Mouse (Mus musculus): ENCODE measurements at regions not wholly inside any gene's neighbourhood (a gene's known extent, or its start where the extent isn't known, plus 50 kb on each side); places are given as distances from the start of the nearest gene placed in this dataset.

DNA sequence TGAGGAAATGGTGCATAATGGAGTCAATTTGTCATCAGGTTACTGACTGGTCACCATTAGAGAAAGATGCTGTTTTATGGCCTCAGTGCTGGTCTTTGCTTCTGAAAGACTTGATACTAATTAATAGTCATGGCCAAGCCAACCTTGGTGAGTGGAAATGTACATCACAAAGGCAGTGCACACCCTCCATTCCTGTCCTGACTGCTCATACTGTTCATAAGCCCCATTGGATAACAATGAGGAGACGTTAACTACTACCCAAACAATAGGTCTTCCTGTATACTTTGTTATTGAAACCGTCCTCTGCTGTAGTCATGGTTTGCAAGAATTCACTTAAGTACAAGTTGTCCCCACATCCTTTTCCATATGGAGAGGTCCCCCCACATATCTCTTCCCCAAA is 605.8 kb upstream of the Slc35b3 start:
- 88% methylated on average over 2 of the region's 2 CpGs for WGBS
- no peak overlapping the region for H3K9ac ChIP-seq
- no peaks in the 10 kb centered on the region for H3K4me1 ChIP-seq
- H3K9me3 ChIP-seq (replicated peaks), result no peaks in the 10 kb centered on the region
- ATAC-seq (replicated peaks; ENCODE audit: low FRiP score), result no peak
- no peaks in the 10 kb centered on the region for H3K36me3 ChIP-seq
- no peaks in the 10 kb centered on the region for H3K27me3 ChIP-seq
- H3K27ac ChIP-seq, result no peak overlapping the region
- no peak overlapping the region for H3K4me3 ChIP-seq (replicated peaks)
- H3K4me2 ChIP-seq, result no peak overlapping the region

- Histone ChIP-seq H3K4me2 (no peak overlapping the region), H3K36me3 (no peaks in the 10 kb centered on the region), H3K9ac (no peak overlapping the region), H3K4me1 (peaks cover 5% of the 10 kb centered on the region; the same call in 1 of the 2 replicates), H3K4me3 (replicated peaks) (no peak overlapping the region), H3K27ac (no peak overlapping the region), H3K27me3 (no peaks in the 10 kb centered on the region), H3K9me3 (replicated peaks) (no peaks in the 10 kb centered on the region)
- whole genome bisulfite sequencing, result 38% methylated on average over 14 of the region's 14 CpGs
- ATAC-seq (replicated peaks; ENCODE audit: low FRiP score), result no peak
These were observed 577.2 kb upstream of the Slc35b3 start for GRCm38 (mm10) chr13:39537724-39538440.

GRCm38 (mm10) chr13:39526469-39526868 is 565.8 kb upstream of the Slc35b3 start:
- H3K27me3 ChIP-seq, result no peaks in the 10 kb centered on the region
- H3K4me2 ChIP-seq, result no peak overlapping the region
- no peak for ATAC-seq (replicated peaks; ENCODE audit: low FRiP score)
- no peak overlapping the region for H3K27ac ChIP-seq
- H3K4me3 ChIP-seq (replicated peaks), result no peak overlapping the region
- no peak overlapping the region for H3K9ac ChIP-seq
- H3K36me3 ChIP-seq, result no peaks in the 10 kb centered on the region
- no peaks in the 10 kb centered on the region for H3K4me1 ChIP-seq
- WGBS, result 92% methylated on average over 1 of the region's 1 CpGs
- no peaks in the 10 kb centered on the region for H3K9me3 ChIP-seq (replicated peaks)

DNA sequence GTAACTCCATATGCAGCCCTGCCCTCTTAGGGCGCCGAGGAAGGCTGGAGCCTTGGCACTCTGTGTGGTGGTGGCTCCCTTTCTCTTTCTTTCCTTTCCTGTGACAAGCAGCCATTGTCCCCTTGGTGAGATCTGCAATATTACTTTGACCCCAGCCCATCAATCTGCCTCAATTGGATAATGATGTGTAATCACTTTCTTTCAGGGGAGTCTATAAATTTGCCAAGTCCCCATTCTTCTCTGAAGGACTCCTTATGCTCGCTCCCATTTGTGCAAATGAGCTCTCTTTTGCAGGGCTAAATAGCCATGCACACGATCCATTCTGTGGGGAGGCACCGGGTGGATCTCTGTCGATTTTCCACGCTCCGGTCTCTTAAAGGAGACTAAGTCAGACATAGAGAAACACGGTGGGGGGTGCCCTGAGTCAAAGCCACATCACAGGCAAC is 563.2 kb upstream of the Slc35b3 start:
- Histone ChIP-seq H3K9ac (no peak overlapping the region), H3K4me1 (no peaks in the 10 kb centered on the region), H3K4me2 (peak overlapping the region; percentile 24; the same call in 1 of the 2 replicates), H3K36me3 (no peaks in the 10 kb centered on the region), H3K27ac (no peak overlapping the region), H3K9me3 (replicated peaks) (no peaks in the 10 kb centered on the region), H3K4me3 (replicated peaks) (no peak overlapping the region), H3K27me3 (no peaks in the 10 kb centered on the region)
- WGBS, result 21% methylated on average over 9 of the region's 9 CpGs
- no peak for ATAC-seq (replicated peaks; ENCODE audit: low FRiP score)

DNA sequence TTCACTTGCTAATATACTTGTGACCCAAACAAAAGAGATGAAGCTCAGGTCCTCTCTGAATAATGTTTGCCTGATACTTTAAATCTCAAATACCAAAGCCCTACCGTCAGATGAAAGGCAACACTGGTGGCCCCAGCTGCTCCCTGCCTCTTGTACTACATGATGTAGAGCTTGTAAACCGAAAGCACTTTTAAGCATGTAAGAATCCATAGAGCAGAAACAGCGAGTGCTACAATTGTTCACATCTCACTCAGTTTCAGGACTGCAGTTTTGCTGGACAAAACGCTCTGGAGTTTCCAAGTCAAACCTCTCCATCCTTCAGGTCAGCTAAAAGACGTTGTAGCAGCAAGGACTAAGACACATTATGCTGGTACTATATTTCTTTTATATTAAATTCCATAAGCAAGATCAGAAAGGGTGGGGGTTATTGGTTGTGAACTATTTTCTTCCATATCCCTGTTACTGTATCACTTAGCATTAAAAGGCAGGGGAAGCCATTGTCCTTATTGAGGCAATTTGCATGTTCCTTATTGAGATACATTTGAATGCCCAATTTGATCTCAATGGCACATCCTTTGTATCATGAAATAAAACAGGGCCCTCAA is 562.7 kb upstream of the Slc35b3 start:
- Histone ChIP-seq H3K27me3 (no peaks in the 10 kb centered on the region), H3K4me2 (no peak overlapping the region), H3K36me3 (no peaks in the 10 kb centered on the region), H3K4me3 (replicated peaks) (no peak overlapping the region), H3K9me3 (replicated peaks) (no peaks in the 10 kb centered on the region), H3K4me1 (no peaks in the 10 kb centered on the region), H3K9ac (no peak overlapping the region), H3K27ac (no peak overlapping the region)
- 55% methylated on average over 5 of the region's 5 CpGs for WGBS
- ATAC-seq (replicated peaks; ENCODE audit: low FRiP score), result no peak

- ATAC-seq (replicated peaks; ENCODE audit: low FRiP score), result no peak
These were observed 560.2 kb upstream of the Slc35b3 start for GRCm38 (mm10) chr13:39520846-39521245.

DNA sequence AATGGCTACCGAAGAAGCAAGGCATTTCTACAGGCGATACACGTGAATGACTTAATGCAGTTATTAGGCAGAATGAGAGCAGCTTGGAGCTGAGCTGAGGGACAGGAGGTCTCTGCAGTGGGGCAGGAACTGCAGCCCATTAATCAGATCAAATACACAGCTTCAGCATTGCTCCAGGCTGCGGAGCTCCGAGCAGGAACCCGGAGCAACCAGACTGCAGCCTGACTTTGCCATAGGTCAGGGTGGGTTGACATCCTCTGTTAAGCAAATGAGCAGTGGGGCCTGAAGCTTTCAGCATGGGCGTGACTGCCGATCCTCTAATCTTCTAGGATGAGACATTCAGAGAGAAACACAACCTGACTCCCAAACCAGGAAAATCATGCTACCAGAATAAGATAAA is 555.4 kb upstream of the Slc35b3 start:
- Histone ChIP-seq H3K36me3 (no peaks in the 10 kb centered on the region), H3K4me1 (peaks cover 10% of the 10 kb centered on the region), H3K9ac (no peak overlapping the region), H3K27ac (peak overlapping the region; percentile 54), H3K27me3 (no peaks in the 10 kb centered on the region), H3K4me2 (peak overlapping the region; percentile 25; the same call in 1 of the 2 replicates), H3K9me3 (replicated peaks) (no peaks in the 10 kb centered on the region), H3K4me3 (replicated peaks) (no peak overlapping the region)
- 9% methylated on average over 8 of the region's 8 CpGs for WGBS
- ATAC-seq (replicated peaks; ENCODE audit: low FRiP score), result peak; percentile 94

More at GRCm38 (mm10) chr13:39520846-39521245, 560.2 kb upstream of the Slc35b3 start:
- Histone ChIP-seq H3K4me3 (replicated peaks) (no peak overlapping the region), H3K4me2 (no peak overlapping the region), H3K27me3 (no peaks in the 10 kb centered on the region), H3K36me3 (no peaks in the 10 kb centered on the region), H3K9me3 (replicated peaks) (no peaks in the 10 kb centered on the region), H3K27ac (no peak overlapping the region), H3K9ac (no peak overlapping the region), H3K4me1 (peaks cover 7% of the 10 kb centered on the region)
- 95% methylated on average over 9 of the region's 9 CpGs for WGBS

DNA sequence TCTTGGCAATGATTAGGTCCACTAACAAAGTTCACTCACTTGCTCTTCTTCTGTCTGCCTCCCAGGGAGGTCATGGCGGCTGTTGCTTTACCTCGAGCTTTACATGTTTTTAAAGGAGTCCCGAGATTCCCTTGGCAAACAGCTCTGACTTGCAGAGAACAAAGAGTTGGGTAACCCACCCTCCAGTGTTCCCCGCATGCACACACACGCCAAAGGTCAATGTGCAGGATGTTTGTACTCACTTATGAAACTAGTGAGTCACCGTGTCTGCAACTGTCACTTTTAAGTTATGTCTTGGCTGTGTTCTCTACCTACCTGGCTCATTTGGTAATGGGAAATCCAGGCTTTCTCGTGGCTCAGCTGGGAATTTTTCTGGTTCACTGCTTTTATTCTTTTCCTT is 529.1 kb upstream of the Slc35b3 start:
- H3K9ac ChIP-seq, result no peak overlapping the region
- WGBS, result 57% methylated on average over 7 of the region's 7 CpGs

GRCm38 (mm10) chr13:39472621-39473020 is 511.9 kb upstream of the Slc35b3 start:
- no peak overlapping the region for H3K4me2 ChIP-seq
- 62% methylated on average over 6 of the region's 6 CpGs for WGBS
- ATAC-seq (replicated peaks; ENCODE audit: low FRiP score), result no peak
- H3K4me3 ChIP-seq (replicated peaks), result no peak overlapping the region
- H3K4me1 ChIP-seq, result no peaks in the 10 kb centered on the region
- no peak overlapping the region for H3K27ac ChIP-seq
- H3K36me3 ChIP-seq, result no peaks in the 10 kb centered on the region
- H3K9me3 ChIP-seq (replicated peaks), result no peaks in the 10 kb centered on the region
- no peaks in the 10 kb centered on the region for H3K27me3 ChIP-seq
- H3K9ac ChIP-seq, result no peak overlapping the region

More for the DNA sequence above, 529.1 kb upstream of the Slc35b3 start:
- Histone ChIP-seq H3K4me2 (no peak overlapping the region), H3K4me1 (no peaks in the 10 kb centered on the region), H3K36me3 (no peaks in the 10 kb centered on the region), H3K27ac (no peak overlapping the region), H3K9me3 (replicated peaks) (no peaks in the 10 kb centered on the region), H3K27me3 (no peaks in the 10 kb centered on the region), H3K4me3 (replicated peaks) (no peak overlapping the region)
- no peak for ATAC-seq (replicated peaks; ENCODE audit: low FRiP score)

- no peak overlapping the region for H3K4me2 ChIP-seq
- H3K9me3 ChIP-seq (replicated peaks), result no peaks in the 10 kb centered on the region
- 92% methylated on average over 13 of the region's 13 CpGs for WGBS
- H3K27ac ChIP-seq, result no peak overlapping the region
- H3K4me3 ChIP-seq (replicated peaks), result no peak overlapping the region
- H3K4me1 ChIP-seq, result no peaks in the 10 kb centered on the region
- H3K27me3 ChIP-seq, result no peaks in the 10 kb centered on the region
- no peak for ATAC-seq (replicated peaks; ENCODE audit: low FRiP score)
- no peak overlapping the region for H3K9ac ChIP-seq
- H3K36me3 ChIP-seq, result no peaks in the 10 kb centered on the region
These were observed 481.1 kb upstream of the Slc35b3 start for GRCm38 (mm10) chr13:39441799-39442198.

- Histone ChIP-seq H3K27me3 (no peaks in the 10 kb centered on the region), H3K36me3 (no peaks in the 10 kb centered on the region), H3K4me2 (no peak overlapping the region), H3K9me3 (replicated peaks) (no peaks in the 10 kb centered on the region), H3K9ac (no peak overlapping the region), H3K27ac (no peak overlapping the region), H3K4me1 (no peaks in the 10 kb centered on the region), H3K4me3 (replicated peaks) (no peak overlapping the region)
- no peak; the same call in 1 of the 2 replicates for ATAC-seq (replicated peaks; ENCODE audit: low FRiP score)
- 17% methylated on average over 8 of the region's 8 CpGs for WGBS
These were observed 480.2 kb upstream of the Slc35b3 start for GRCm38 (mm10) chr13:39440907-39441306.

DNA sequence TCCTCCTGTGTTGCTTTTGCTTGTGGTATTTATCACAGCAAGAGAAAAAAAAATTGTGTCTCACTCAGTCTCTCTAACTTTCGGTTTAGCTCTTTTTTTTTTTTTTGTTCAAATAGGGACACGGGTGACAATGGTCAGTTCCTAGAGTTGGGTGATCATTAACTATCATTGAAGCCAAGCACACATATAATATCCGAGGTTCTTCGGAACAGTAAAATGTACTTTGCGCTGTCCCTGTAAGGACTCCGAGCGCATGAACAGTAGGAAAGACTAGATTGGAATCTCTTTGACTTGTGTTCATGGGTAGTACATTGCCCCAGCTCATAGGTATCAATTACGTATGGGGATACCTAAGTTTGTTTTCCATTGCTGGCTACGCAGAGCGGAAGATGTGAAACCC is 479.7 kb upstream of the Slc35b3 start:
- Histone ChIP-seq H3K4me3 (replicated peaks) (no peak overlapping the region), H3K4me2 (no peak overlapping the region), H3K27ac (no peak overlapping the region), H3K36me3 (no peaks in the 10 kb centered on the region), H3K9ac (no peak overlapping the region), H3K27me3 (no peaks in the 10 kb centered on the region), H3K4me1 (no peaks in the 10 kb centered on the region), H3K9me3 (replicated peaks) (no peaks in the 10 kb centered on the region)
- ATAC-seq (replicated peaks; ENCODE audit: low FRiP score), result no peak
- WGBS, result 86% methylated on average over 10 of the region's 10 CpGs
